Mouse (Mus musculus) MEL (cell line): ENCODE measurements around the gene Ppargc1a.

Experiments used
- CTCF ChIP-seq, 3 experiments: IDR thresholded peaks in 2 of 3; conservative IDR thresholded peaks in 1 of 3; 2 replicates each; pipeline ENCODE4 v1.5.1; 2011 to 2012; ENCODE audit warnings: low read length in 3 of 3, low read depth in 2 of 3, mild to moderate bottlenecking in 2 of 3, improper control_type of control experiment in 1 of 3, inconsistent platforms in 1 of 3, mixed read lengths in 1 of 3, moderate library complexity in 1 of 3; ENCODE audit not compliant: control insufficient read depth in 1 of 3, insufficient read depth in 1 of 3, poor library complexity in 1 of 3, severe bottlenecking in 1 of 3
- EP300 ChIP-seq, 2 experiments: IDR thresholded peaks; 2 replicates each; pipeline ENCODE4 v1.6.1; 2011; ENCODE audit warnings: improper control_type of control experiment in 2 of 2, low read length in 2 of 2, low read depth in 1 of 2, mild to moderate bottlenecking in 1 of 2
- POLR2A ChIP-seq, 2 experiments: IDR thresholded peaks; 2 replicates each; pipeline ENCODE4 v1.6.1; 2011 to 2012; ENCODE audit warnings: low read length in 2 of 2, mild to moderate bottlenecking in 2 of 2, control low read depth in 1 of 2, improper control_type of control experiment in 1 of 2, low read depth in 1 of 2, moderate library complexity in 1 of 2; ENCODE audit not compliant: control insufficient read depth in 1 of 2, insufficient read depth in 1 of 2, poor library complexity in 1 of 2
- SIN3A ChIP-seq: IDR thresholded peaks from 2 replicates; pipeline ENCODE4 v1.6.1; 2012; ENCODE audit warnings: low read length, improper control_type of control experiment, inconsistent platforms

GRCm38 (mm10) chr5:51439773-51440172 lies 127.8 kb downstream of the Ppargc1a start:
- TF ChIP-seq CTCF (IDR thresholded peaks at IDR 0.05 in 2 of 3, conservative IDR thresholded peaks at IDR 0.05 in 1 of 3; ENCODE audit: control insufficient read depth in 1 of 3, insufficient read depth in 1 of 3, low read depth in 2 of 3, low read length in 3 of 3, poor library complexity in 1 of 3, severe bottlenecking in 1 of 3) = no peak
- no peak for TF ChIP-seq POLR2A (IDR thresholded peaks at IDR 0.05; ENCODE audit: control insufficient read depth in 1 of 2, insufficient read depth in 1 of 2, low read depth in 1 of 2, low read length in 2 of 2, poor library complexity in 1 of 2)
- TF ChIP-seq EP300 (IDR thresholded peaks at IDR 0.05; ENCODE audit: low read depth in 1 of 2, low read length in 2 of 2) = no peak
- TF ChIP-seq SIN3A = no peak
